Mouse (Mus musculus): ENCODE results near the gene Card9. TPM values are rescaled to one million over a fixed set of nuclear protein-coding genes. Genes with fewer than 3 reads are reported as not detected.

Gene Card9
- total RNA-seq, 2 experiments from 2014 or later = 2.1 to 2.7 TPM

GRCm38 (mm10) chr2:26338302-26339203, 22.2 kb downstream of the Card9 start:
- no peak for DNase-seq (ENCODE audit: low spot score in 2 of 2)
- intact Hi-C loops (cut with DNase I) = no loop called here

GRCm38 (mm10) chr2:26330702-26331101, 30.0 kb downstream of the Card9 start:
- no peak for DNase-seq (ENCODE audit: low spot score in 2 of 2)
- intact Hi-C loops (cut with DNase I) = no loop called here

- no peak for DNase-seq (ENCODE audit: low spot score in 2 of 2)
Measured at GRCm38 (mm10) chr2:26330056-26330468, 30.7 kb downstream of the Card9 start.

GRCm38 (mm10) chr2:26329402-26329801, 31.3 kb downstream of the Card9 start:
- intact Hi-C loops (cut with DNase I) = loop anchor here (10.0 kb wide), 1 partner anchor 235 kb away; no protein-coding TSS in a partner anchor
- DNase-seq (ENCODE audit: low spot score in 2 of 2) = no peak

More at GRCm38 (mm10) chr2:26330056-26330468, 30.7 kb downstream of the Card9 start:
- intact Hi-C loops (cut with DNase I) = no loop called here

GRCm38 (mm10) chr2:26327852-26328251, 32.9 kb downstream of the Card9 start:
- intact Hi-C loops (cut with DNase I) = loop anchor here (10.0 kb wide), 1 partner anchor 237 kb away; no protein-coding TSS in a partner anchor
- DNase-seq (ENCODE audit: low spot score in 2 of 2) = no peak

GRCm38 (mm10) chr2:26325386-26326181, 35.1 kb downstream of the Card9 start:
- intact Hi-C loops (cut with DNase I) = loop anchor here (10.0 kb wide), 1 partner anchor 239 kb away; no protein-coding TSS in a partner anchor
- no peak for DNase-seq (ENCODE audit: low spot score in 2 of 2)

GRCm38 (mm10) chr2:26324917-26325316, 35.8 kb downstream of the Card9 start:
- intact Hi-C loops (cut with DNase I) = loop anchor here (10.0 kb wide), 1 partner anchor 240 kb away; no protein-coding TSS in a partner anchor
- no peak for DNase-seq (ENCODE audit: low spot score in 2 of 2)

GRCm38 (mm10) chr2:26323589-26324325, 37.0 kb downstream of the Card9 start:
- intact Hi-C loops (cut with DNase I) = loop anchor here (10.0 kb wide), 1 partner anchor 241 kb away; no protein-coding TSS in a partner anchor

GRCm38 (mm10) chr2:26320245-26321185, 40.2 kb downstream of the Card9 start:
- intact Hi-C loops (cut with DNase I) = loop anchor here (10.0 kb wide), 1 partner anchor 244 kb away; no protein-coding TSS in a partner anchor
- no peak for DNase-seq (ENCODE audit: low spot score in 2 of 2)

More at GRCm38 (mm10) chr2:26323589-26324325, 37.0 kb downstream of the Card9 start:
- DNase-seq (ENCODE audit: low spot score in 2 of 2) = no peak

GRCm38 (mm10) chr2:26319519-26320244, 41.0 kb downstream of the Card9 start:
- intact Hi-C loops (cut with DNase I) = loop anchor here (10.0 kb wide), 1 partner anchor 245 kb away; no protein-coding TSS in a partner anchor

GRCm38 (mm10) chr2:26319109-26319508, 41.6 kb downstream of the Card9 start:
- intact Hi-C loops (cut with DNase I) = no loop called here
- no peak for DNase-seq (ENCODE audit: low spot score in 2 of 2)

More at GRCm38 (mm10) chr2:26319519-26320244, 41.0 kb downstream of the Card9 start:
- DNase-seq (ENCODE audit: low spot score in 2 of 2) = no peak

- no peak for DNase-seq (ENCODE audit: low spot score in 2 of 2)
- intact Hi-C loops (cut with DNase I) = no loop called here
Measured at GRCm38 (mm10) chr2:26317991-26318672, 42.6 kb downstream of the Card9 start.

- intact Hi-C loops (cut with DNase I) = no loop called here
- no peak for DNase-seq (ENCODE audit: low spot score in 2 of 2)
Measured at GRCm38 (mm10) chr2:26317371-26317770, 43.3 kb downstream of the Card9 start.

GRCm38 (mm10) chr2:26316576-26317246, 44.0 kb downstream of the Card9 start:
- intact Hi-C loops (cut with DNase I) = no loop called here
- DNase-seq (ENCODE audit: low spot score in 2 of 2) = no peak

GRCm38 (mm10) chr2:26315925-26316311, 44.8 kb downstream of the Card9 start:
- intact Hi-C loops (cut with DNase I) = no loop called here
- DNase-seq (ENCODE audit: low spot score in 2 of 2) = no peak
